Mouse (Mus musculus): Measurements from ENCODE around the gene Igfbpl1. TPM values are rescaled to one million over a fixed set of nuclear protein-coding genes. Genes with fewer than 3 reads are reported as not detected.

The Igfbpl1 gene
- polyA plus RNA-seq, 1 experiment: 0.42 TPM

DNA sequence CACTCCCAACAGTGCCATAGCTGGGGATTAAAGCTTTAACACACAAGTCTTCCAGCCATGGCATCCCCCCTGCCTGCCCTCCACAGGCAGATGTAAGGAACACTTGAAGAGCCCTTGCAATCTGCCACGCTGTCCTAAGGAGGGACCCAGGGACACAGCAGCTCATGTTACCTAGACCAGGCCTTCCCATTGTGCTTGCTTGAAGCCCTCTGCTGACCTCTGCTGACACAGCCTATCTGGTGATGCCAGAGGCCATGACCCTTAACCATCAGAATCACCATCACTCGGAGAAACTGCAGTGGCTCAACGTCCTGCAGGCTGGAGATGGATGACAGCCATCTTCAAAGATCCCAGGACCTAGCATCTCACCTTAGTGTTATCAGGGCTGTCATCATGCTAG, 4.7 kb downstream of the Igfbpl1 start:
- H3K36me3 ChIP-seq (ENCODE audit: control insufficient read depth, insufficient read depth, low read length): no peaks in the 10 kb centered on the region
- TF ChIP-seq CTCF (IDR thresholded peaks at IDR 0.05; ENCODE audit: extremely low read depth, insufficient read length, insufficient replicate concordance, low read depth, low read length): no peak
- no peak for TF ChIP-seq POLR2A (IDR thresholded peaks at IDR 0.05; ENCODE audit: low read depth, low read length)
- H3K4me3 ChIP-seq (ENCODE audit: low read depth, low read length): no peak overlapping the region
- no peak overlapping the region for H3K27ac ChIP-seq (ENCODE audit: insufficient read depth, low read depth, low read length)
- H3K4me1 ChIP-seq (ENCODE audit: control insufficient read depth, insufficient read depth, insufficient read length, low read length): peaks cover 3% of the 10 kb centered on the region; the same call in 1 of the 2 replicates
- peaks cover 17% of the 10 kb centered on the region for H3K27me3 ChIP-seq (ENCODE audit: control insufficient read depth, insufficient read depth, low read length)
- WGBS: 79% methylated on average over 3 of the region's 3 CpGs

DNA sequence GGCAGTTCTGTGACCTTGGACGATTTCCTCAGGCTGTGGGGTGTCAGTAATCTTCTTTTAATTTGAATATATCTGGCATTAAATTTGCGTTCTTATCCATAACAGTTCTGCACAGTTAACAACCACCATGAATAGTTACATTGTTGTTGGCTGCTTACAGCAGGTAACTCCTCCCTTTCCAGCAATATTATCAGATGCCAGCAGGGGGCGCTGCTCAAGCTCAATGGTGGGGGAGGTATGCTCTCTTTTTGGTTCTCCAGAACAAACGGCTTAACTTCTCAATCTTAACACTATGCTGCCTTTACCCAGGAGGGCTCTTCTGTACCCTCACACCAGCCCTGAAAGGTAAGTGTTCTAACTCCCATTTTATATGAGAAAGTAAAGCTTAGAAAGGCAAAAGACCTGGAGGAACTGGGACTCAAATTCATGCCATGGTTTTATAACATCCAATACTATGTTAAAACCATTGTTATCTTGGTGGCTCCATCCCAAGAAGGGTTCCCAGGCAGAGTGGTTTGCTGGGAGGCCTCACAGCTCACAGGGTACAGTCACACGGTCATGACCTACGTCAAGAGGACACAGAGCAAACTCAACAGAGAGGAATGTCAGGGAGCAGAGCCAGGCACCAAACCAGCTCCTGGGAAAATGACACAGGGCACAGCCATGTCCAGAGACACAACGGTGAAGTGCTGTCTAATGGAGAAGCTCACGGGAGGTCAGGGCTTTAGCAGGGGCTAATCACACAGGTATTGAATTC, 6.5 kb downstream of the Igfbpl1 start:
- peaks cover 5% of the 10 kb centered on the region for H3K27me3 ChIP-seq (ENCODE audit: control insufficient read depth, insufficient read depth, low read length)
- H3K4me1 ChIP-seq (ENCODE audit: control insufficient read depth, insufficient read depth, insufficient read length, low read length): peaks cover 3% of the 10 kb centered on the region; the same call in 1 of the 2 replicates
- WGBS: 18% methylated on average over 8 of the region's 8 CpGs
- TF ChIP-seq POLR2A (IDR thresholded peaks at IDR 0.05; ENCODE audit: low read depth, low read length): no peak
- peak; percentile 77; the same call in 1 of the 2 replicates for TF ChIP-seq CTCF (IDR thresholded peaks at IDR 0.05; ENCODE audit: extremely low read depth, insufficient read length, insufficient replicate concordance, low read depth, low read length)
- no peaks in the 10 kb centered on the region for H3K36me3 ChIP-seq (ENCODE audit: control insufficient read depth, insufficient read depth, low read length)
- H3K4me3 ChIP-seq (ENCODE audit: low read depth, low read length): no peak overlapping the region
- H3K27ac ChIP-seq (ENCODE audit: insufficient read depth, low read depth, low read length): no peak overlapping the region

DNA sequence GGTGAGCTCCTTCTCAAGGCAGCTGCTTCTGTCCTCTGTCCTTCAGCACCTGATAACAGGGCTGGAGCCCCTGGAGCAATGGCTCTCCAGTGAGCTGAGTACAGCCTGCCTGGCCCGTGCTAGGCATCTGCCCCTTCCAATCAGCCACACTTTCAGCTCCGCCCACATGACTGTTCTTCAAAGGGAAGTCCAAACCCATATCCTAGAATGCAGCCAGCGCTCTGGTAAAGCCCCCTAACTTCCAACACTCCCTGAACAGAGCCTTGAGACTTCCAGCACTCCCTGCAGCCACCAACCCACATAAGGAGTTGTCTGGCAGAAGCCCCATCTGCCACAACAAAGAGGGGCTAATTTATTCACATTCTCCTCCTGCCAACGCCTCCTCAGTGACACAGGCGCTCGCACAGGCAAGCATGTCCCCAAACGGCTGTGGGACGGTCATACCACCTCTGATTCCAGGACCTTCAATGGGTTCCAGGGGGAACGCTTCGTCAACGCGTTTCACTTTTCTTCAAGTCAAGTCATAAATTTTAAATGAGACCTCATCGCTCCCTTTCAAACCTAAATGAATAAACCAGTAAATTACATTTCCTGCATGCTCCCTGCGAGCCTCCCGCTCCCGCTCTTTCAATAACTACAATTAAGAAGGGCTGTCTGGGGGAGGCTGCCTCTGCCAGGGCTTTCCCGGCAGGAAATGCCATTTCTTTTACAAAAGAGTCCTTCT, 7.4 kb downstream of the Igfbpl1 start:
- no peak overlapping the region for H3K27ac ChIP-seq (ENCODE audit: insufficient read depth, low read depth, low read length)

DNA sequence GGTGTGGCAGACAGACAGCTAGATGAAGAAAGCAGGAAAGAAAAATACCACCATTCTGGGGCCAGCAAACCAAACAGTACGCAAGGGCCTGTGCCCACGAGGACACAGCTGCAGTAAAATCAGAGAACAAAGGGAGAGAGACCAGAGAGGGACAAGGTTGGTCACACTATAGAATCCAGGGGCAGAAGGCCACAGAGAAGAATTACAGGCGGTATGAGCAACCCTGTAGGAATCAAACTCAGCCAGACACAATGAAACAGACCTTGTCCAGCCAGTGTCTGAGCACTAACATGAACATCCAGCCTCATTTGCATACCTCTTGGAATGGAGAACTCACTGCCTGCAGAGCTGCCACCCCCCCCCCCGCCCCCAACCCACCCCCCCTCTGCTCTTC, 7.9 kb downstream of the Igfbpl1 start:
- H3K4me1 ChIP-seq (ENCODE audit: control insufficient read depth, insufficient read depth, insufficient read length, low read length): peaks cover 3% of the 10 kb centered on the region; the same call in 1 of the 2 replicates
- no peak overlapping the region; the same call in 1 of the 2 replicates for H3K4me3 ChIP-seq (ENCODE audit: low read depth, low read length)
- H3K36me3 ChIP-seq (ENCODE audit: control insufficient read depth, insufficient read depth, low read length): no peaks in the 10 kb centered on the region
- TF ChIP-seq CTCF (IDR thresholded peaks at IDR 0.05; ENCODE audit: extremely low read depth, insufficient read length, insufficient replicate concordance, low read depth, low read length) (no peak), POLR2A (IDR thresholded peaks at IDR 0.05; ENCODE audit: low read depth, low read length) (no peak)
- 34% methylated on average over 4 of the region's 4 CpGs for WGBS
- no peak overlapping the region for H3K27ac ChIP-seq (ENCODE audit: insufficient read depth, low read depth, low read length)
- H3K27me3 ChIP-seq (ENCODE audit: control insufficient read depth, insufficient read depth, low read length): no peaks in the 10 kb centered on the region

More for the DNA sequence above, 7.4 kb downstream of the Igfbpl1 start:
- WGBS: 7% methylated on average over 17 of the region's 17 CpGs
- Histone ChIP-seq H3K4me1 (ENCODE audit: control insufficient read depth, insufficient read depth, insufficient read length, low read length) (peaks cover 3% of the 10 kb centered on the region; the same call in 1 of the 2 replicates), H3K27me3 (ENCODE audit: control insufficient read depth, insufficient read depth, low read length) (no peaks in the 10 kb centered on the region), H3K4me3 (ENCODE audit: low read depth, low read length) (peak overlapping the region; percentile 36), H3K36me3 (ENCODE audit: control insufficient read depth, insufficient read depth, low read length) (no peaks in the 10 kb centered on the region)
- no peak for TF ChIP-seq POLR2A (IDR thresholded peaks at IDR 0.05; ENCODE audit: low read depth, low read length)
- no peak for TF ChIP-seq CTCF (IDR thresholded peaks at IDR 0.05; ENCODE audit: extremely low read depth, insufficient read length, insufficient replicate concordance, low read depth, low read length)

DNA sequence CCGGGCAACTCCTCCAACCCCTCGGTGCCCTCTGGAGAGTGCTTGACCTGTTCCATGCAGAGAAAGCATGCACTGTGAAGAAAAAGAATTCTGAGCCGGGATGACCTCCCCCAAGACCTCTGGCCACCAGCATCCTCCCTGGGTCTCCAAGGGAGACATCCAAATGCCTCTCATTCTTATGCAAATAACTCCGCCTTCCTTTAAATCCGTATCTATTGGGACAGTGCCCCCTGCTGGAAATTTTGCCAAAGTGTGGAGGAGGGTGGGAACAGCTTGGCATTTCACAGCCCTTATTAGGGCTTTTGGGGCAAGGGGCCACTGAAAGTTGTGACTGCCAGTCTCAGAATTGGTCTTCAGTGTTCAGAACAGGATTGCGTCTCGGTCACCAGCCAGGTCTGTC, 11.2 kb downstream of the Igfbpl1 start:
- Histone ChIP-seq H3K27me3 (ENCODE audit: control insufficient read depth, insufficient read depth, low read length) (no peaks in the 10 kb centered on the region), H3K27ac (ENCODE audit: insufficient read depth, low read depth, low read length) (no peak overlapping the region), H3K36me3 (ENCODE audit: control insufficient read depth, insufficient read depth, low read length) (no peaks in the 10 kb centered on the region), H3K4me3 (ENCODE audit: low read depth, low read length) (no peak overlapping the region), H3K4me1 (ENCODE audit: control insufficient read depth, insufficient read depth, insufficient read length, low read length) (peaks cover 3% of the 10 kb centered on the region; the same call in 1 of the 2 replicates)
- TF ChIP-seq CTCF (IDR thresholded peaks at IDR 0.05; ENCODE audit: extremely low read depth, insufficient read length, insufficient replicate concordance, low read depth, low read length) (peak; percentile 66; the same call in 1 of the 2 replicates), POLR2A (IDR thresholded peaks at IDR 0.05; ENCODE audit: low read depth, low read length) (no peak)
- 53% methylated on average over 7 of the region's 7 CpGs for WGBS

DNA sequence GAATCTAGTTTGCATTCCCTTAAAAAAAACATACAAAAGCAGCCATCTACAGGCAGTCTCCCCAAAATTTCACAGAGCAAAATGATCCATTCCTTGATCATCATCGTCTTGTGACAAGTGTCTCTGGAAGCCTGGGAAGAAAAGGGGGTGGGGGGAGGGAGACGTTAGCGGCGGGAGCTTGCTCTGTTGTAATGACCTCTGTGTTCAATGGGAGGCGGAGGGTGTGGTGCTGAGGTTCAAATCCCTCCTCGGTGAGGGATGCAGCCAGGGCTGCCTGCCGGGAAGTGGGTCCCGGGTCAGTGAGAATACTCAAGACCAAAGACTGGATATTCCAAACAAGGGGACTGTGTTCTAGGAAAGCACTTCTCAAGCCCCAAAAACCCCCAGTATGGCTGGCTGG, 15.5 kb downstream of the Igfbpl1 start:
- Histone ChIP-seq H3K4me1 (ENCODE audit: control insufficient read depth, insufficient read depth, insufficient read length, low read length) (no peaks in the 10 kb centered on the region), H3K4me3 (ENCODE audit: low read depth, low read length) (no peak overlapping the region), H3K27ac (ENCODE audit: insufficient read depth, low read depth, low read length) (no peak overlapping the region), H3K36me3 (ENCODE audit: control insufficient read depth, insufficient read depth, low read length) (0 out of 2 replicates have a peak, but pooled peaks cover 5% of the 10 kb centered on the region), H3K27me3 (ENCODE audit: control insufficient read depth, insufficient read depth, low read length) (no peaks in the 10 kb centered on the region)
- WGBS: 43% methylated on average over 8 of the region's 8 CpGs
- TF ChIP-seq POLR2A (IDR thresholded peaks at IDR 0.05; ENCODE audit: low read depth, low read length) (no peak), CTCF (IDR thresholded peaks at IDR 0.05; ENCODE audit: extremely low read depth, insufficient read length, insufficient replicate concordance, low read depth, low read length) (no peak)

DNA sequence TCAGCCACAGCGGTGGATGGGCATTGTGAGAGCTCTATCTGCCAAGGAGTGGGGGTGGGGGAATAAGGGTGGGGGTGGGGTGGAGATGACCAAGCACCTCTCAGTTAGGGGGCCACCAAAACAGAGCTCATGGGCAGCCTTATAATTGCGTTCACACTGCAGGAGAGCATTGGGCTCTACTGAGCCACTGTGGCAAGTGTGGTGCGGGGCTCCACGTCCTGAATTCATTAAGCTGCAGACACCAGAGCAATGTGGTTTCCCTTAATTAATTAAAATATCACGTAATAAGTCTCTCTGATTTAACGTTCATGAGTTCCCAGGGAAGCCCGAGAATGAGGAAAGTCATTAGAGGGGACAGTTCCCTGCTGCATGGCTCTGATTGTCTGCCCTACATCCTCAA, 18.7 kb downstream of the Igfbpl1 start:
- no peak overlapping the region for H3K27ac ChIP-seq (ENCODE audit: insufficient read depth, low read depth, low read length)
- no peak overlapping the region for H3K4me3 ChIP-seq (ENCODE audit: low read depth, low read length)
- 46% methylated on average over 7 of the region's 7 CpGs for WGBS
- H3K4me1 ChIP-seq (ENCODE audit: control insufficient read depth, insufficient read depth, insufficient read length, low read length): peaks cover 5% of the 10 kb centered on the region; the same call in 1 of the 2 replicates
- TF ChIP-seq POLR2A (IDR thresholded peaks at IDR 0.05; ENCODE audit: low read depth, low read length) (no peak), CTCF (IDR thresholded peaks at IDR 0.05; ENCODE audit: extremely low read depth, insufficient read length, insufficient replicate concordance, low read depth, low read length) (no peak)
- peaks cover 36% of the 10 kb centered on the region for H3K36me3 ChIP-seq (ENCODE audit: control insufficient read depth, insufficient read depth, low read length)
- no peaks in the 10 kb centered on the region for H3K27me3 ChIP-seq (ENCODE audit: control insufficient read depth, insufficient read depth, low read length)

All from small intestine, adult 2 months (tissue).